Mouse (Mus musculus) ES-Bruce4 (cell line): Measurements from ENCODE around the gene Rxrg.
A peak's percentile ranks its signal among the peaks of the same experiment; 100 is the strongest.

Source experiments
- CTCF ChIP-seq: IDR thresholded peaks from one replicate; pipeline ENCODE4 v1.8.1; 2011; ENCODE audit warnings: low read depth, low read length
- EP300 ChIP-seq: IDR thresholded peaks from 2 replicates; pipeline ENCODE4 v1.6.1; 2011; ENCODE audit warnings: low read depth, low read length; ENCODE audit not compliant: insufficient read depth
- POLR2A ChIP-seq: IDR thresholded peaks from one replicate; pipeline ENCODE4 v1.8.1; 2011; ENCODE audit warnings: low read length; ENCODE audit not compliant: insufficient read depth

DNA sequence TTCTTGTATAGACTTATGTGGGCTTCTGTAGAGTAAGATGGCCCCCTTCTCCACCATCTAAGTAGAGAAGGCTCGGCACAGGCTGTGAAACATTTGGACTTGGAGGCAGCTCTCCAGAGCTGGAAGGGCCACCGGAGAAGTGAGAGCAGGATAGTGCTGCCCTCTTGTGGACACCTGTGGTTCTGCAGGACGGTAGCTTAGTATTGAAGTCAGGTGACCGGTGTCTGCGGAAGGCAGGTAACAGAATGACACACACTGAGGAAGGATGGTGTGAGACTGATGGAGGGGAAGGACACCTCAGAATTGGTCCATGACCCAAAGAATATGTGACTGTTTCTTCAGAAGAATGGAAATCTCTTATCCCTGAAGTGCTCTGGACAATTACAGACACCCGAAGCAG, 71.6 kb downstream of the Rxrg start:
- no peak for TF ChIP-seq POLR2A
- TF ChIP-seq CTCF = peak; percentile 94
- no peak for TF ChIP-seq EP300
